Mouse (Mus musculus) left cerebral cortex, postnatal 10 days (tissue): Measurements from ENCODE around the gene Psme4. TPM values are rescaled to one million over a fixed set of nuclear protein-coding genes. Genes with fewer than 3 reads are reported as not detected.

Source experiments
- DNase-seq, 2 experiments: peaks; one replicate each; pipeline ENCODE4 v3.0.0; 2021 to 2022; ENCODE audit warnings: low spot score in 2 of 2, mixed read lengths in 1 of 2; ENCODE audit errors: extremely low spot score in 1 of 2
- intact Hi-C: fragments of 180-260 bp; cut with DNase I; formaldehyde crosslinking; loops from one replicate; pipeline ENCODE4 v1.15.1; 2025
- total RNA-seq, 2 experiments: library from RNA; stranded (reverse); gene quantifications; 2 replicates each; pipeline ENCODE4 v1.2.3; 2021

Gene Psme4
- total RNA-seq, 2 experiments from 2014 or later = 54.5 to 55.2 TPM

DNA sequence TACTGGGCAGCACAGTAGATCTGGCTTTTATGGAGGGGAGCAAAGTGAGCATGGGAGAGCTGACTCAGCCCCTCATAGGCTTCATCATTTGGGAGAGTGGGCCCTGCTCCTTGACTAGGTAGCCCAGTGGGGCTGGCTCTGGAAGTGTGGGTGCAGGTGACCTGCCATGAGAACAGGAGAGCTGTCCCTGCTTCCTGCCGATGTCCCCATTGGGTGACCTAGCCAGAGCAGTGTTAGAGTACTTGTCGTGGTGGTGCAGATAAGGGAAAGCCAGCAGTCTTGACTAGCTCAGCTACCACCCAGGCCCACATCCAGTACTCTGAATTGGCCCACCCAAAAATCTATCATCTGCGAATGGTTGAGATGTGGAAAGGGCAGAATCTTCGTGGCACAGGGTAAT, 6.0 kb downstream of the Psme4 start:
- DNase-seq = no peak

DNA sequence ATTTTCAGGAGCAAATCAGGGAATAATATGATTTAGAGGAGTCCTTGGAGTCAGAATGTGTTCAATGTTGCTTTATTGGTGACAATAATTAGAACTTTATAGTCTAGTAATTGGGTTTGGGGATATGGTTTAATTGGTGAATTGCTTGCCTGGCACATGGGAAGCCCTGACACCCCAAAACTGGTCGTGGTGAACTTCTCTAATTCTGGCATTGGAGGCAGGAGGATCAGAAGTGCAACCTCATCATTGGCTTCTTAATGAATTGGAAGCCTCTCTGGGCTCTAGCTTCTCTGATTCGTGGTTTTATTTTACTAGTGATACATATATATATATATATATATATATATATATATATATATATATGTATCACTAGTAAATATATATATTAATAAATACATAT, 9.4 kb downstream of the Psme4 start:
- no peak for DNase-seq
- intact Hi-C loops = no loop called here

More for the DNA sequence above, 6.0 kb downstream of the Psme4 start:
- intact Hi-C loops = no loop called here

DNA sequence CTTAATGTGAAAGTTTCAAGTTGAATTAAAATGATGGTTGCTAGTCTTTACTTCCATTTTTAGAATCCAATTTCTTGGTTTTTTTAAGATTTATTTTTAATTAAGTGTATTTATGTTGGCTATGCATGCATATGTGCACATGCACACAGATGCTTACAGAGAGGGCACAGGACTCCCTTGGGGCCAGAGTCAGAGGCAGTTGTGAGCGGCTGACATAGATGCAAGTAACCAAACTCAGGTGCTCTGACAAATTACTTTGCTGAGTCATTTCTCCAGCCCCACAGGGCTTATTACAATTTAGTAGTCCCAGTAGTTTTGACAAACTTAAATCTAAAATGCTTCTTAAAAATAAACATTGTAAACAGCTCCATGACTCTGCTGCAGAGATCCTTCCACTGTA, 10.1 kb downstream of the Psme4 start:
- no peak for DNase-seq
- intact Hi-C loops = no loop called here

DNA sequence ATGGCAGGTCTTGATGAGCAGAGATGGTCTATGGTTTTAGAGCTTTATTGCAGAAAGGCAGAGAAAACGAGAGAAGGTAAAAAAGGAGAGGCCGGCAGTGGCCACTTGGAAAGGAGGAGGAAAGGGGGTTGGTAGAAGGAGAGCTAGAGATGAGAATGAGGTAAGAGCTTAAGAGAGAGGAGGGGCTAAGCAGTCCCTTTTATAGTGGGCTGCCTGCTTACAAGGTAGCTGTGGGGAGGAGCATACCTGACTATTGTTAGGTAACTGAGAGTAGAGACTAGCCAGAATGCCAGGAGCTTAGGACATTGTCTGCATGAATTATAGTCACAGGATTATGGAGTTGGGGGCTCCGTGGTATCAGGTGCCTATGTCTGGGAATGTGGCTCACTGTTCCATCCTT, 14.0 kb downstream of the Psme4 start:
- intact Hi-C loops = no loop called here
- DNase-seq = no peak

DNA sequence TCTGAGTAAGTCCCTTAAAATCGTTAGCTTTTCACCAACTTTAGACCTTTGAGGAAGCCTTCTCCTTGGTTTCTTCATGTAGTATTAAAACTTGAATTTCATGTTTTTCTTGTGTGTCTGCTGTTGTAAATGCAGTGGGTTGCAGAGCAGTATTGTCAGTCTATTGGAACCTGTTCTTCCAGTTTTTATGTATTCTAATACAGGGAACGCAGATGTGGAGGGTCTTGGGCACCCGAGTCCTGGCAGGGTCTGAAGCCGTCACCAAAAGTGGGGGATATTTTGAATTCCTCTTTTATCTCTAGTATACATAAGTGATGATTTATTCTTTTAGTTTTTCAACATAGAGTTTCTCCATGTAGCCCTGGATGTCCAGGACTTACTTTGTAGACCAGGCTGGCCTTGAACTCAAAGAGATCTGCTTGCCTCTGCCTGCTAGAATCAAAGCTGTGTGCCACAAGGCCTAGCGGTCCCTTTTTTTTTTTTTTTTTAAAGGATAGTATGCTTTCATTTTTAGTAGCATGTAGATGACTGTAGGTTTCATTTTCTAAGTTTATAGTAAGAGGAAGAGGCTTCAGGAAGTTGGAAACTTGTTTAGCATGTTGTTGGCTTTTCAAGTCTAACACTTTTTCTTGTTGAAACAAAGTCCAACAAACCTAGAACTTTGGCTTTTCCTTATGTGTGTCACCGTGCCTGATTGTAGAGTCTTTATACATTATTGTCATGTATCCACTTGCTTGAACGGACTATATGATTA, 14.9 kb downstream of the Psme4 start:
- intact Hi-C loops = no loop called here
- DNase-seq = no peak

DNA sequence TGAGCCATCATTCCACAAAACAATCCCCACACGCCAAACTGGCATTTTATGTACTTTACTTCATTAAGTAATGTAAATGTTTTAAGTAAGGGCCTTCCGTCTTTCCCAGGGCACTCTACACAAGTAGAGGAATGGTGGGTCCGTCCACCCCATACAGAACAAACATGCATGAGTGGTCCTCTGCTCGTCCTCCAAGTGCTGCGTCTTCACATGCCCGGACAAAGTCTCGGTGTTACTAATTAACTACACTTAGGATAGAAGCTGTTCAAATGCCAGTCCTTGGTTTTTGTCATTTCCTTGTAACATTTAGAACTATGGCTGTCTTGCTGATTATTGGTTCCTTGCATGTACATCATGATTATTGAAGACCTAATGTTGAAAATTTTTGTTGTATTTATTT, 21.2 kb downstream of the Psme4 start:
- intact Hi-C loops = no loop called here

DNA sequence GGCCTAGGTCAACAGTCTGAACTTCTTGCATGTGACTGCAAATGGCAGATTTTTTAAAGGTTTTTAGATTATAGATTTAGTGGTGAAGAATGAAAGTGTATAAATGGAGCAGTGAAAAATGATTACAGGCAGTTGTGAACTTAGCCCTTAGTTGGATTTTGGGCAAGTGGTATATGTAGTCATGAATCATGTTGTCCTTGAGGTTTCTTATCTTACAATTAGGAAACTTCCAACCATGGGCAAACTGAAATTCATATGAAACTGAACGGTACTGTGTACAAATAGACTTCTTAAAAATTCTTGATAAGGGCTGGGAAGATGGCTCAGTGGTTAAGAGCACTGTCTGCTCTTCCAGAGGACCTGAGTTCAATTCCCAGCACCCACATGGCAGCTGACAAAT, 22.2 kb downstream of the Psme4 start:
- intact Hi-C loops = no loop called here
- DNase-seq = no peak

More for the DNA sequence above, 21.2 kb downstream of the Psme4 start:
- DNase-seq = no peak

DNA sequence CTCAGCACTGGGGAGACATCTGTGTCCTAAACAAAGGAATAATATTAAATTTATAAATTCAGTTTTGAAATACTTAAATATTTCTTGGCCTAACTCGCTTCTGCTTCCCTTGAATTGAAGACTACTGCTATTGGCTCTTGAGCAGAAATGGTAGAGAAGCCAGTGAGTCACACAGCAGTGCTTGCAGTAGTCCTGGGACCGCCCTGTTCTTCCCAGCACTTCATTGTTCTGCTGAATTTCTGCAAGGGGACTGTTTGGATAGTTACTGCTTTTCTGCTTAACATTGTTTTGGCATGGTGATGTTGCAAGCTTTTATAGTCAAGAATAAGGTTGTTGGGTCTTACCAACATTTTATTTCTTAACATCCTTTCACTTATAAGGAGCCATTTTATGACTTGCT, 25.7 kb downstream of the Psme4 start:
- no peak for DNase-seq
- intact Hi-C loops = no loop called here

DNA sequence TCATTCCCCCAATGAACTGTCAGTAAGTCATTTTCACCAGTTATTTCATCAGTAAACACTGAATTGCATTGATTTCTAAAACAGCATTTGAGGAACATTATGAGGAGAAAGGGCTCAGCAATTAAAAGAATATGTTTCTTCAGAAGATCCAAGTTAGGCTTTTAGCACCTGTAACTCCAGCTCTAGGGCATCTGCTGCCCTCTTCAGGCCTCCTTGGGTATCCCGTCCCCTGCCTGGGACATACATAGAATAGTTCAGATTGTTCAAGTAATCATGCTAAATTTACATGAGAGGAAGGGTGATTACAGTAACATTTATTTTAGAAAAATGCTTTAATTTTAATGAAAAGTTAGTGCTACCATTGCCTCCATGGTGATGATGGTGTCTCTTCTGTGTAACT, 28.0 kb downstream of the Psme4 start:
- intact Hi-C loops = loop anchor here (2.0 kb wide), 1 partner anchor 123 kb away; no protein-coding TSS in a partner anchor
- DNase-seq = peak in 1 of 2 experiments; percentile 35

DNA sequence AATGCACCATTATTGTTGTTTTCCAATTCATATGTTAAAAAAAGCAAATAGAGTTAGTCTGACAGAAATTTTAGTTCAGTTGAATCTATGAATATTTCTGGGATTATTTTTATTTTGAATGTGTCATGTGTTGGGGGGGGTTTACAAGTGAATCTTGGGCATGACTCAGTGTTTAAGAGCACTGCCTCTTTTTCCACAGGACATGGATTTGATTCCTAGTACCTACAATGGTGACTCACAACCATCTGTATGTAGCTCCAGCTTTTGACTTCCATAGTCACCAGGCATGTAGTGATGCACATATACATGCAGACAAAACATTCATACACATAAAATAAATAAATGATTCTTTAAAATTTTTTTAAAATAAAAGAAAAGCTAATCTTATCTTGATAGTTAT, 28.6 kb downstream of the Psme4 start:
- no peak for DNase-seq
- intact Hi-C loops = no loop called here

DNA sequence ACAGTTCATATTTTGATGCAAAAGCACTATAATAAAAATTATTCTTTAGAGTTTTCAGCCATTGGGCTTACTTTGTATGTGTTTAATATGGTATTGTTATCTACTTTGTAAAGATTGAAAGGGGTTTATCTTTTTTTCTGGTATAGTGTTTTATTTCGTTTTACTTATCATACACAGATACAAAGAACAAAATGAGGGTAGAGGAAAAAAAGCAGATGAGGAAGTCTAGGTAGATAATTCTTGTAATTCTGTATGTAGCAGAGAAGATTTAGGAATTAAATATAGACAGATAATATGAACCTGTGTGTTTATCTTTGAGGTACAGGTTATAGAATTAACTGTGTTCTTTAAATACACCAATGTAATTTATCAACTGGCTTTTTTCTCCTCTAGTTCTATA, 30.9 kb downstream of the Psme4 start:
- intact Hi-C loops = no loop called here
- DNase-seq = no peak

DNA sequence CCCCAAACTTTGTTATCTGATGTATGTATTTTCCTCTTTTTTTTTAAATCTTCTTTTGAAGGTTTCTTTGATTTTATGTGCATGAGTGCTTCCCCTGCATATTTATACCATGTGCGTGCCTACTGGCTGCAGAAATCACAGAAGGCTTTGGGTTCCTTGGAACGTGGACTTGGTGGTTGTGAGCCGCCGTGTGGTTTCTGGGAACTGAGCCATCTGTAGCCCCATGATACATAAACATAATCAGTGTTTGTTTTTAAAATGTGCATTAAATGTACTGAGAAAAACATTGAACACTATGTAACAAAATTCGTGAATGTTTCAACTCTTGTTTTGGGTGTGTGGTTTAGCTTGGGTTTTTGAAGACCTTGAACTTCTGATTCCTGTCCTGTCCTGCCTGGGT, 49.6 kb downstream of the Psme4 start:
- DNase-seq = no peak
- intact Hi-C loops = loop anchor here (10.0 kb wide), 1 partner anchor 686 kb away; no protein-coding TSS in a partner anchor

DNA sequence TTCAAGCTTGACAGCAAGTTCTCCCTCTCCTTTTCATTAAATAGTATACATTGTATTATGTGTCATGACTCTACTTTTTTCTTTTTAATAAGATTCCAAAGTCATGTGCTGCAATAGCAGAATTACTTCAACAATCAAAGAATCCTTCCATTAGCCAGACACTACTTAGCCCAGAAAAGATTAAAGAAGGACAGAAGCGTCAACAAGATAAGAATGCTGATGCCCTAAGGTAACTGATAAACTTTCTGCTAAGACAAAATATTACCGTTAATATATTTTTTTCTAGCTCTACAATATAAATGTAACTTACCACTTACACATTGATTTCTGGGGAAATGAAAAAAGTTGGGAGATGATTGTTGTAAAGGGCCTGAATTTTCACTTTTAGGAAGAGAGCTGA, 67.3 kb downstream of the Psme4 start:
- intact Hi-C loops = no loop called here
- DNase-seq = no peak

DNA sequence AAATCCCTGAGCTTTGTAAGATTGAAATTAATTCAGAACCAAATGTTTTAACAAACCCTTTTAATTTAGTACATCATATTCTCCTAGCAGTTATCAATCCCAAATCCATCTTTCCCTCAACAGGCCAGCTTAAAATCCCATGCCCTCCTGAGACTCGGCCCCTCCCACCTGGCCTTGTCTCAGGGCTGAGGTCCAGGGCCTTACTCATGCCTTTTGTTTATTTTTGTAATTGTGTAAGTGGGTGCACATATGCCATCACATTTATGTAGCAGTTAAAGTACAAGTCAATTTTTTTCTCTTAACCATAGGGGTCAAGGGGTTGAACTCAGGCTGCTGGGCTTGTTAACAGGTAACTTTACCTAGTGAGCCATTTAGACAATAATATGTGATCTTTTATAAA, 72.8 kb downstream of the Psme4 start:
- intact Hi-C loops = no loop called here
- DNase-seq = no peak

DNA sequence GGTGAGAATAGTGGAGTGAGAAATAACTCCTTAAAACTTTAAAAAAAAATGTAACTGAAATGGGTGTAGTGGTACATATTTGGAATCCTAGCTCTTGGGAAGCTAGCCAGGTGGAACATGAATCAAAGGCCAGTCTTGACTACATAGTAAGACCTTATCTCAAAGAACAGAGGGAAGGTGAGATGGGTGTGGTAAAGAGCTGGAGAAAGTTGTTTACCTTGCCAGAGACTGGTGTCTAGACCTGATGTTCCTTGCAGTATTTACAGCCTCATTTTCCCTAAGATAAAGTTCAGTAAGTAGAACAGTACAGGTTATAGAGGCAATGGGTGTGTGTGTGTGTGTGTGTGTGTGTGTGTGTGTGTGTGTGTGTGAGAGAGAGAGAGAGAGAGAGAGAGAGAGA, 100.9 kb downstream of the Psme4 start:
- no peak for DNase-seq
- intact Hi-C loops = no loop called here

DNA sequence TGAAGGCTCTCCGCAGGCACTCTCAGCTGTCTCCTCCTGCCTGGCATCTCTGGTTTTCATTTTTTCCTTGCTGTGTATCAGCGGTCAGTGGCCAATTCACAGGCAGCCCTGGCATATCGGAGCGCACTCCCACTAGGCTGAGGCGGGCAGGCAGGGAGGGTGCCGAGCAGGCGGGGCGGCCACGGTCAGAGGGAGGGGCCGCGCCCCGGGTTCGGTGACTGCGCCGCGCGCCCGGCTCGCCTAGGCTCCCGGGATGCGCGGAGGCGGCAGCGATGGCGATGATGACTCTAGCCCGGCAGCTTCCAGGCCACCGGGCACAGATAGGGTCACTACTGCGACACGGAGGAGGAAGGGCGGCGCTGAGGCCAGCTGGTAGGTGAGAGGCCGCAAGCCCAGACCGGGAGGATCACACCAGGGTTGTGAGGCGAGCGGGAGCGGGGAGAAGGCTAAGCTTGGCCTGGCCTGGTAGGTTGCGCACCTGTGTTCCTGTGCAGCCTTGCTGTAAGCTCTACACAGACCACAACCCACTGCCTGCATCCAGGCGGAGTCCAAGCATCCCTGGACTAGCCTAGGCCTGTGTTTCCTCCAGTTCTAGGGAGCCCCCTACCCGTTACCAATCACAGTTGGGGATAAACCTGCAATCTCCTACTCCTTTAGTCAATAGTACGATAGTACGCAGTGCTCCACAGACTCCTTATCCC, 113.8 kb downstream of the Psme4 start, which contains the start of the genes Gpr75 and Asb3:
Gene Gpr75 (plus strand): TSS at position 188 of the 701 bp plus-strand sequence.
Gene Asb3 (plus strand): TSS at position 246 of the 701 bp plus-strand sequence.
- intact Hi-C loops = no loop called here

DNA sequence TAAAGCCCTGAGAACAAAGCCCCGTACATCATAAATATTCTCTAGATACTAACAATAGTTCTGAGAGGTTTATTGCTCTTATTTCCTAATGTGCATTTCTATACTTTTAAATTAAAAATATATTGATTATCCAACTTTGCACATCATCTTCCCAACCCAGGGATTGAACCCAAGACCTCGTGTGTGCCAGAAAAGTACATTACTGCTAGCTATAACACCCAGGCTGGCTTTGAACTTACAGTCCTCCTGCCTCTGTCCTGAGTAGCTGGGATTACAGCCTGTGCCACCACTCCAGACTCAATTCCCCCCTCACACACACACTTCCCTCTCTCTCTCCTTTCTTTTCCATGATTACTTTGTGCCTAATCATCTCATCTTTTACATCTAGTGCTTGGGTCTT, 116.6 kb downstream of the Psme4 start:
- intact Hi-C loops = no loop called here

More for the DNA sequence above, 113.8 kb downstream of the Psme4 start, which contains the start of the genes Gpr75 and Asb3:
- peak; percentile 45 to 70 for DNase-seq

DNA sequence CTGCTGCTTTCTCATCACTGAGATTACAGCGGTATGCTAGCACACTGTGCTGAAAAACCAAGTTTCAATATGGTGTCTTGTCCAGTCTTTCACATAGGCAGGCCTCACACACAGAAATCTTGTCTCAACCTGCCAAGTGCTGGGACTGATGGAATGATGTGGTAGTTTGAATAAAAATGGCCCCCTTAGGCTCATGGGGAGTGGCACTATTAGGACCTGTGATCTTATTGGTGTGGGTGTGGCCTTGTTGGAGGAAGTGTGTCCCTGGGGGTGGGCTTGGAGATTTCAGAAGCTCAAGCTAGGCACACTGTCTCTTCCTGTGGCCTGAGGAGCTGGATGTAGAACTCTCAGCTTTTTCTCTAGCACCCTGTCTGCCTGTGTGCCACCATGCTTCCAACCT, 124.7 kb downstream of the Psme4 start:
- DNase-seq = no peak
- intact Hi-C loops = no loop called here

More for the DNA sequence above, 116.6 kb downstream of the Psme4 start:
- DNase-seq = no peak

DNA sequence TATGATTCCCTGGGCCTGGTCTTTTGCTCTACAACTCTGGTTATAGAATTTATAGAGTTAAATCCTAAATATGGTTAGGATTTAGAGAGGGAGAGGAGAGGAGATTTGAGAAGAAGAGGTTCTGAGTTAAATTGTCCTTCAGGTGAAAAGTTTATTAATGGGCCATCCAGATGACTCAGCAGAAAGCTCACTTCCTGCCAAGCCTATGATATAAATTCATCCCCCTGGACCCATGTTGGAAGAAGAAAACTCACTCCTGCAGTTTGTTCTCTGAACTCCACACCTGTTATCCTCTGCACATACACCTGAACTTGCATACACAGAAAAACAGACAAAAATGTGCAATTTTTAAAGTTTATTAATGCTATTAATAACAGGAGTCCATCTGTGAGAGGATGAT, 127.8 kb downstream of the Psme4 start:
- DNase-seq = no peak
- intact Hi-C loops = no loop called here

DNA sequence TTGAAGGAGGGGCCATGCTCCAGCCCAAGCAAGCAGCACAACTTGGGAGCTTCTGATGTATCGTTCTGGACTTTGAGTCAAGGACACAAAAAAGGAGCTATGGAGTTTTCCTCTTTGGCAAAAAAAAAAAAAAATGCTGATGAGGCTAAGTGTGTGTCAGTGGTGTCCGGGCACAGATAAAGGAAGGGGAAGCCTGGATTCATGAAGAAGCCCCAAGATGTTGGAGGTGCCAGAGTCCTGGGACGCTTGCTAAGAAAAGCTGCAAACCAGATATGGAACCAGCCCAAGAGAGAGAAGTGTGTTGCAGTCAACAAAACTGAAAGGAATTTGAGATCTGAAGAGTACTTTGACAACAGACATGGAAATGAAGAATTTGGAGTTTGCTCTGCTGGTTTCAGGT, 140.8 kb downstream of the Psme4 start:
- intact Hi-C loops = no loop called here
- no peak for DNase-seq
